Mouse (Mus musculus) ES-E14 (cell line): ENCODE measurements around the gene Gnat2. TPM values are rescaled to one million over a fixed set of nuclear protein-coding genes. Genes with fewer than 3 reads are reported as not detected.
A peak's percentile ranks its signal among the peaks of the same experiment; 100 is the strongest.

ENCODE experiments used
- DNase-seq: peaks from one replicate; pipeline ENCODE4 v3.0.0-alpha.2; 2013; ENCODE audit warnings: low read depth, low spot score
- H3K27ac ChIP-seq: 2 replicates; pipeline ENCODE4 v1.5.1; 2012; ENCODE audit warnings: low read depth, mild to moderate bottlenecking, low read length, moderate library complexity, mixed read lengths; ENCODE audit not compliant: poor library complexity, insufficient read depth, severe bottlenecking
- H3K36me3 ChIP-seq: 2 replicates; pipeline ENCODE4 v1.6.1; 2012; ENCODE audit warnings: mild to moderate bottlenecking, low read length, moderate library complexity, mixed read lengths; ENCODE audit not compliant: control insufficient read depth, poor library complexity, insufficient read depth, severe bottlenecking
- H3K4me1 ChIP-seq, 2 experiments: fragments of 150-350 bp in 1 of 2; sonication (generic) in 1 of 2; 2 replicates each; pipeline ENCODE4 v1.6.1; 2012; ENCODE audit warnings: low read length in 2 of 2, mild to moderate bottlenecking in 1 of 2, mixed read lengths in 1 of 2; ENCODE audit not compliant: control insufficient read depth in 2 of 2, insufficient read depth in 2 of 2, poor library complexity in 1 of 2
- H3K4me3 ChIP-seq, 2 experiments: fragments of 150-350 bp in 1 of 2; sonication (generic) in 1 of 2; 2 replicates each; pipeline ENCODE4 v1.5.1; 2012; ENCODE audit warnings: low read length in 2 of 2, low read depth in 1 of 2, mild to moderate bottlenecking in 1 of 2, mixed read lengths in 1 of 2; ENCODE audit not compliant: insufficient read depth in 1 of 2, poor library complexity in 1 of 2, severe bottlenecking in 1 of 2
- H3K9ac ChIP-seq: 2 replicates; pipeline ENCODE4 v1.6.1; 2012; ENCODE audit warnings: low read depth, mild to moderate bottlenecking, low read length, mixed read lengths; ENCODE audit not compliant: poor library complexity, insufficient read depth, severe bottlenecking
- H3K9me3 ChIP-seq: fragments of 150-350 bp; sonication (generic); 2 replicates; pipeline ENCODE4 v1.6.1; 2012; ENCODE audit warnings: low read depth, mild to moderate bottlenecking, low read length; ENCODE audit not compliant: control insufficient read depth, insufficient read depth
- CHD2 ChIP-seq: IDR thresholded peaks from 2 replicates; pipeline ENCODE4 v1.6.1; 2014; ENCODE audit warnings: mild to moderate bottlenecking, low read depth, low read length, inconsistent platforms
- HCFC1 ChIP-seq: IDR thresholded peaks from 2 replicates; pipeline ENCODE4 v1.6.1; 2012; ENCODE audit warnings: low read length, inconsistent platforms, borderline replicate concordance; ENCODE audit not compliant: insufficient read depth
- MAFK ChIP-seq: IDR thresholded peaks from 2 replicates; pipeline ENCODE4 v1.6.1; 2014; ENCODE audit warnings: mild to moderate bottlenecking, low read depth, low read length, inconsistent platforms; ENCODE audit not compliant: insufficient read depth
- ZC3H11A ChIP-seq: IDR thresholded peaks from 2 replicates; pipeline ENCODE4 v1.6.1; 2012; ENCODE audit warnings: low read depth, mild to moderate bottlenecking, inconsistent platforms, low read length, borderline replicate concordance
- ZNF384 ChIP-seq: IDR thresholded peaks from 2 replicates; pipeline ENCODE4 v1.6.1; 2012; ENCODE audit warnings: low read depth, low read length, inconsistent platforms
- in situ Hi-C, 2 experiments: fragments of 600-800 bp; cut with MboI; formaldehyde crosslinking; loops; one replicate each; pipeline ENCODE4 v1.15.1; 2025; ENCODE audit warnings: low sequenced_read_pairs in 2 of 2, inconsistent platforms in 1 of 2; ENCODE audit not compliant: unreplicated experiment in 2 of 2
- total RNA-seq: library from RNA; depleted of rRNA; stranded (reverse); fragments of 300-350 nt; gene quantifications from 2 replicates; pipeline ENCODE4 v1.2.3, GENCODE M21; 2012

Gene Gnat2
- total RNA-seq, 1 experiment = 9.9 TPM

DNA sequence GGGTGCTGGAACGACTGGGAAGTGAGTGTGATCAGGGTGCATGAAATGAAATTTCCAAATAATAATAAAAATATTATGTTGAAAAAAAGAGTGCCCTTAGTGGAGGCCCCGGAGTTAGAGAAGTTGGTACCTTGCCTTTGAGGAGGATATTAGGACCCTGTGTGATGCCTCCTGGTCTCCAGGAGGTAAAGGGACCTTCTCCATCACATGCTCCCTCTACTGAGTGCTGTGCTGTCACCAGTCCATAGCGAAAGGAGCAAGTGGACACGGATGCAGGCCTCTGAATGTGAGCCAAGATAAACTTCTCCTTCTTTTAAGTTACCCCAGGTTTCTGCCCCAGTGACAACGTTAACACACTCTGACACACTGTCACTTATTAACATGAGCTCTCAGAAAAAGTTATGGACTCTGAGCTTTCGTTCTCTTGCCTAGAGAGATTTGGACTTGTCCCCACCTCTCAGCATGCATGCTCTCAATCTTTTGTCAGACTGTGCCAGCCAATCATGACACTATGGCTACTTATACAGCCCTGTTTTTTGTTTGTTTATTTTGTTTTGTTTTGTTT, 25.1 kb upstream of the Gnat2 start:
- no peaks in the 10 kb centered on the region; the same call in 1 of the 2 replicates for H3K36me3 ChIP-seq
- H3K27ac ChIP-seq = no peak overlapping the region
- H3K4me3 ChIP-seq = no peak overlapping the region
- DNase-seq = no peak
- H3K4me1 ChIP-seq = peaks cover 0 to 5% of the 10 kb centered on the region in 2 experiments; a peak in 1 of 4 replicates
- no peaks in the 10 kb centered on the region for H3K9me3 ChIP-seq
- in situ Hi-C loops = no loop called here
- TF ChIP-seq ZNF384 = no peak
- TF ChIP-seq MAFK = no peak
- no peak for TF ChIP-seq HCFC1
- no peak for TF ChIP-seq CHD2
- TF ChIP-seq ZC3H11A = no peak
- no peak overlapping the region for H3K9ac ChIP-seq

DNA sequence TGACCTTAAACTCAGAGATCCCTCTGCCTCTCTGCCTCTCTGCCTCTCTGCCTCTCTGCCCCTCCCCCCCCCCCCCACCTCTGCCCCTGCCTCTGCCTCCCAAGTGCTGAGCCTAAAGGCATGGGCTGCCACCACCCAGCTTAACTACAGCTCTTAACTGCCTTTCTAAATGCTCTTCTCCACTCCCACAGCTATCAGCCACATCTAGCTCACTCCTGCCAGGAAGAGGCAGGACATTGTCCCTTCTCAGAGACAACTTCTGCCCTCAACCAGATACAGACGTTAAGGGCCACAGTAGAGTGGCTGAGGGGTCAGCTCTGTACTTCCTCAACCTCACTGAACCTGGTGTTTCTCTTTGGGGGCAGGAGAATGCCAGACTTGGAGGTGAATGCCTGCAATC, 23.8 kb upstream of the Gnat2 start:
- H3K27ac ChIP-seq = no peak overlapping the region
- TF ChIP-seq ZC3H11A (no peak), CHD2 (no peak), HCFC1 (no peak), MAFK (no peak), ZNF384 (no peak)

DNA sequence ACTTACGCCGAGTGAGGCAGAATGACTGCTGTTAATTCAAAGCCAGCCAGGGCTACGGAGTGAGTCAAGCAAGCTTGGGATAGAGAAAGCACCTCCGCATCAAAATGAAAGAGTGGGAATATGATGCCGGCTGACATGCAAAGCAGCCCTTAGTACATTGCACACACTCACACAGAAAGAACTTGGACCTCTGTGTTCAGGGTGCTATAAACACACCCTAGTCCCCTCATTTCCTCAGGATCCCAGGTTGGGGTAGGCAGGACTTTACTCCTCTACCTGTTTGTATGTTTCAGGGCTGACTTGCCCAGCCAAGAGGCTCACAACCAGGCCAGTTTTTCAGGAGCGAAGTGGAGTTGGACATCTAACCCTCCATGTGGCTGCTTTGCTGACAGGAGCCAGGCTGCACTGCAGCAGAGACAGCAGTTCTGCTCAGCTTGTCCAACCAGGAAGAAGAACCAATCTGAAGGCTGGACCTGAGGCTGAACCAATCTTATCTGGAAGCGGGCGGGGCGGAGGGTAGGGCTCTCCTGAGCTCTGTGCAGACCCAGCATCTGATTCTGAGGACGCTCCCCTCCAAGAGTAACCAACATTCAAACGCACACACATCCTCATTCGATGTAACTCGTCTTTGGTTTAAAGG, 23.2 kb upstream of the Gnat2 start:
- Histone ChIP-seq H3K9ac (no peak overlapping the region), H3K4me3 (no peak overlapping the region), H3K4me1 (peaks cover 0 to 5% of the 10 kb centered on the region in 2 experiments; a peak in 1 of 4 replicates), H3K36me3 (peaks cover 3% of the 10 kb centered on the region; the same call in 1 of the 2 replicates), H3K9me3 (no peaks in the 10 kb centered on the region), H3K27ac (no peak overlapping the region)
- in situ Hi-C loops = no loop called here
- no peak for DNase-seq
- TF ChIP-seq ZNF384 (no peak), ZC3H11A (no peak), MAFK (no peak), HCFC1 (no peak), CHD2 (no peak)

More for the DNA sequence above, 23.8 kb upstream of the Gnat2 start:
- Histone ChIP-seq H3K4me1 (peaks cover 0 to 5% of the 10 kb centered on the region in 2 experiments; a peak in 1 of 4 replicates), H3K4me3 (no peak overlapping the region), H3K36me3 (no peaks in the 10 kb centered on the region; the same call in 1 of the 2 replicates), H3K9me3 (no peaks in the 10 kb centered on the region), H3K9ac (no peak overlapping the region)
- no peak for DNase-seq
- in situ Hi-C loops = no loop called here

DNA sequence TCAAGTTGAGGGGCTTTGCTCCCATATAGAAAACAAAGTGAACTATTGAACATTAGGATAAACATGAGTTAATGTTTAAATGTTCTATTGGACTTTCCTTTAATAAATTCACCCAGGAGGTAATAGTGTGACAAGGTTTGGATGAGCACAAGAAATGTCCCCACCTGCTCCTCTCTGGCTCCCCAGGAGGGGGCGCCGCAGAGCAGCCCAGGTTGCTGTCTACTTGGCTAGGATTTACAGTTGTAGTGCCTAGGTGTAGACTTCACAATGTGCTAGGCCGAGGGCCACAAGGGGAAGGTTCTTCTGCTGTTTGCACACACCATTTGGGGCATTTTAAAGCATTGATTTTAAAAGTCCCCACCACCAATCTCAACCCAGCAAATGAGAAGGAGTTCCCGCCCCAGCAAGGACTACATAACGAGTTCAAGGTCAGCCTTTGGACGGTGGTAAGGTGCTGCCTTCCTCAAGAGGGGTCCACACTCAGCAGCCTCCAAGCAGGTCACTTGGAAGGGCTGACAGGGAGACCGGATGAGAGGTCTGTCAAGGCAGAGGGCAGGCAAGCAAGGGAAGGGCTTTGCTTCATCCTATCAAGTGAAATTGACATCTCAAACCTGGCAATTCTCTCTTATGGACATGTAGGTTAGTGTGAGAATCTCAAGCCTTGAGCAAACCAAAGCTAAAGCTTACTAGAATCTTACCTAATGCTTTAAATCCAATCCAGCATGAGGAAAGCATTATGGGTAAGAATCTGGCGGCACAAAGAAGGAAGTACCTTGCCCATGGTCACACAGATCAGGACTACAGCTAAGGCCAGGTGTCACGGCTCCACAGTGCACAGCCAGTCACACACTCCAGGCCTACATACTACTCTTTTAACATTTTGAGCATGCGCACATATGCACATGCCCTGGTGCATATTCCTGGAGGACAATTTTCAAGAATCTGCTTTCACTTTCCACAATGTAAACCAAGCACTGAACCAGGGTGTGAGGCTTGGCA, 22.0 kb upstream of the Gnat2 start:
- TF ChIP-seq CHD2 (no peak), ZNF384 (no peak), MAFK (no peak), ZC3H11A (no peak), HCFC1 (no peak)
- Histone ChIP-seq H3K9ac (no peak overlapping the region), H3K27ac (no peak overlapping the region), H3K36me3 (peaks cover 16% of the 10 kb centered on the region), H3K9me3 (no peaks in the 10 kb centered on the region), H3K4me3 (no peak overlapping the region), H3K4me1 (peaks cover 0 to 5% of the 10 kb centered on the region in 2 experiments; a peak in 1 of 4 replicates)
- DNase-seq = peak; percentile 51
- in situ Hi-C loops = no loop called here
